Mouse (Mus musculus): ENCODE measurements around the gene Map4. TPM values are rescaled to one million over a fixed set of nuclear protein-coding genes. Genes with fewer than 3 reads are reported as not detected.

Map4 gene
- 9.0 and 12.4 TPM in 2 replicates for polyA plus RNA-seq (2015; fragmentation: Nextera tagmentation; extraction: Ambion mirVana)

DNA sequence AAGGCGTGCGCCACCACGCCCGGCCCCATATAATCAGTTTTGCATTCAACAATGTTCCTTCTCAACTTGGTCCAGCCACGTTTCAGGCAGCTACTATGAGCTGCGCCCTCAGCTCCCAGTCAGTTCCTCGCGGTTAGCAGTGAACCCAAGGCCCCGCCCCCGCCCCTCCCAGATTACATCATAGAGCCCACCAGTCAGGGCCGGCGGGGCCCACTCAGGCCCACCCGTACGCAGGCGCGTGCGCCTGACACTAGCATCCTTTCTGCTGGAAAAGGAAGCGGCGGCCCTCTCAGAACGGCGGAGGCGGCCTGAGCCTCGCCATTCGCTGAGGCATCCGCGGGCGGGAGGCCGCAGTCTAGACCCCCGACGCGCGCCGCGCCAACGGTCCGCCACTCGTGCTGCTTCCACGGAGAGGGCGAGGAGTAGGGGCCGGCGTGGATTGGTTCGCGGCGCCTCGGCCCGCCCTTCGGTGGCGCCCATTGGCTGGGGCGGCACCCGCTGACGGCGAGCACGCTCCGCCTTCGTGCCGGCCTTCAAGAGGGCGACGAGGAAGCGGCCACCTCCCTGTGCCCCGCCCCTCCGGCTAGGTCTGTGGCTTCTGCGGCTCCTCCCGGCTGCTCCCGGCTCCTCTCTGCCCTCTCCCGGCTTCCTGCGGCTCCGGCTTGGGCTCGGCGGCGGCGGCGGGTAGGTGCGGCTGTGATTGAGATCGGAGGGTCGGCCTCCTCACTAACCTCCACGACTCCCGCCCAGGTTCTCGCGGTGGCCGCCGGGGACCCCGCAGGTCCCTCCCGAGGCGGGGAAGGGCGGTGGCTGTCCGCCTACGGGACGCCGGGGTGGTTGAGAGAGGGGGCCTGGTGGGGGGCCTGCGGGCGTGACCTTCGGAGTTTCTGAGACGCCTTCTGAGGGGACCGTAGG is at the start of gene Map4:
Gene Map4, plus strand, starts transcription at position 204 of the 915 bp plus-strand sequence.
- H3K4me3 ChIP-seq (replicated peaks): peak within 1 kb of the TSS; percentile 73
- under 1% methylated on average over 93 of the region's 94 CpGs for WGBS (ENCODE audit: insufficient replicate concordance)
- H3K4me1 ChIP-seq (replicated peaks): peaks cover 31% of the 10 kb centered on the region
- no peaks in the 10 kb centered on the region for H3K9me3 ChIP-seq (replicated peaks)
- peaks cover 19% of the 10 kb centered on the region for H3K27me3 ChIP-seq
- peak; percentile 93 for DNase-seq
- ATAC-seq (ENCODE audit: low read depth): peak; percentile 98
- H3K9ac ChIP-seq: peak within 1 kb of the TSS; percentile 79
- H3K4me2 ChIP-seq: peak within 1 kb of the TSS; percentile 95
- peak within 1 kb of the TSS; percentile 83 for H3K27ac ChIP-seq
- no peaks in the 10 kb centered on the region for H3K36me3 ChIP-seq

DNA sequence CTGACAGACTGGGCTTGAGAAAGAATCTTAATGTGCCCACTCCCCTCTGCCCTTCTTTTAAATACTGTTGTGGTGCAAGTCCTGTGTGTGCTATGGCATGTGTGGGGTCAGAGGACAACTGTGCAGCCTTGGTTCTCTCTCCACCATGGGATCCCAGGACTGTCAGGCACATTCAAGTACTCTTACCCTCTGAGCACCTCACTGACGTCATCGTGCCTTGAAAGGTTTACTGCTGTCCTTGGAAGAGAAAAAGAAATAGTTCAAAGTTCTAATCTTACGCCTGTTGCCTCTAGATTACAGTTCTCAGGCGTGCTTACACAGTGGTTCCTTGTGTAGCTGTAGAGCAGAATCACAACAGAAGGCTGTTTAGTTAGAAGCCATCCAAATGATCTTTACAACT is 45.0 kb upstream of the Map4 start:
- DNase-seq: no peak
- ATAC-seq (ENCODE audit: low read depth): no peak
- Histone ChIP-seq H3K4me3 (replicated peaks) (no peak overlapping the region), H3K9ac (no peak overlapping the region), H3K4me1 (replicated peaks) (no peaks in the 10 kb centered on the region), H3K27me3 (no peaks in the 10 kb centered on the region), H3K4me2 (no peak overlapping the region), H3K9me3 (replicated peaks) (no peaks in the 10 kb centered on the region), H3K27ac (no peak overlapping the region), H3K36me3 (peaks cover 100% of the 10 kb centered on the region)
- 69% methylated on average over 4 of the region's 4 CpGs for WGBS (ENCODE audit: insufficient replicate concordance)

DNA sequence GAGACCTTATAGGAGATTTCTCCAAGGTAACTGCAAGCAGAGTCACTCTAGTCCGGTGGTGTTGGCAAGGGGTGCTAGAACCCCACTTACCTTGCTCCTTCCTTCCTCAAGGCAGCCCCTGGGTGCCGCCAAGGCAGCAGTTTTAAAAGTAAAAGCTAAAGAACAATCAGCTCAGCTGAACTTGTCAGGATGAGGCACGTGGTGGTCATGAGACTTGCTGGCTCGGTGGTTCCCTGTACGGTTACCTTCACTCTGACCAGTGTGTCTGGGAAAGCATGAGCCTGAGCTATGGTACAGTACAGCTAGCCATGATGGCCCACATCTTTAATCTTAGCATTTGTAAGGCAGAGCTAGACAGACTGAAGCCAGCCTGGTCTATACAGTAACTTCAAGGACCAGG is 43.9 kb upstream of the Map4 start:
- no peak overlapping the region for H3K9ac ChIP-seq
- H3K4me1 ChIP-seq (replicated peaks): no peaks in the 10 kb centered on the region
- 81% methylated on average over 5 of the region's 5 CpGs for WGBS (ENCODE audit: insufficient replicate concordance)
- no peaks in the 10 kb centered on the region for H3K9me3 ChIP-seq (replicated peaks)
- DNase-seq: no peak
- no peak for ATAC-seq (ENCODE audit: low read depth)
- no peak overlapping the region for H3K4me3 ChIP-seq (replicated peaks)
- H3K36me3 ChIP-seq: peaks cover 100% of the 10 kb centered on the region
- no peaks in the 10 kb centered on the region for H3K27me3 ChIP-seq
- H3K27ac ChIP-seq: no peak overlapping the region
- no peak overlapping the region for H3K4me2 ChIP-seq

DNA sequence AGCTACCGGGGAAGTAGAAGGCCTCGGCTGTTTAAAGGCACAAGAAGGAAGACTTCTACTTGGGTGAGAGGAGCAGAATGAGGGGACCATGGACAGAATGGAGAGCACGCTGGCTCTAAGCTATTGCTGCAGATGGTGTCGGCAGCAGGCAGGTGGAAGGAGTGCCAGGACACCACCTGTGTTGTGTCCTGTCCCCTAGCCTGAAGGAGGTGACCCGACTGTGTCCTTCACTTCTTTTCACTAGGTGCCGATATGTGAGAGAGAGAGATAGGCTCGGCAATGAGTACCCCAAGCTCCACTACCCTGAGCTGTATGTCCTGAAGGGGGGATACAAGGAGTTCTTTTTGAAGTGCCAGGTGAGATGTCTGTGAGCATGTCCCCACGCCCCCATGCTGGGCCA is 39.8 kb upstream of the Map4 start:
- ATAC-seq (ENCODE audit: low read depth): no peak
- Histone ChIP-seq H3K4me2 (no peak overlapping the region), H3K9ac (no peak overlapping the region), H3K36me3 (peaks cover 93% of the 10 kb centered on the region), H3K4me1 (replicated peaks) (peaks cover 9% of the 10 kb centered on the region), H3K27ac (no peak overlapping the region), H3K27me3 (no peaks in the 10 kb centered on the region), H3K9me3 (replicated peaks) (no peaks in the 10 kb centered on the region), H3K4me3 (replicated peaks) (no peak overlapping the region)
- no peak for DNase-seq
- WGBS (ENCODE audit: insufficient replicate concordance): 86% methylated on average over 8 of the region's 8 CpGs

DNA sequence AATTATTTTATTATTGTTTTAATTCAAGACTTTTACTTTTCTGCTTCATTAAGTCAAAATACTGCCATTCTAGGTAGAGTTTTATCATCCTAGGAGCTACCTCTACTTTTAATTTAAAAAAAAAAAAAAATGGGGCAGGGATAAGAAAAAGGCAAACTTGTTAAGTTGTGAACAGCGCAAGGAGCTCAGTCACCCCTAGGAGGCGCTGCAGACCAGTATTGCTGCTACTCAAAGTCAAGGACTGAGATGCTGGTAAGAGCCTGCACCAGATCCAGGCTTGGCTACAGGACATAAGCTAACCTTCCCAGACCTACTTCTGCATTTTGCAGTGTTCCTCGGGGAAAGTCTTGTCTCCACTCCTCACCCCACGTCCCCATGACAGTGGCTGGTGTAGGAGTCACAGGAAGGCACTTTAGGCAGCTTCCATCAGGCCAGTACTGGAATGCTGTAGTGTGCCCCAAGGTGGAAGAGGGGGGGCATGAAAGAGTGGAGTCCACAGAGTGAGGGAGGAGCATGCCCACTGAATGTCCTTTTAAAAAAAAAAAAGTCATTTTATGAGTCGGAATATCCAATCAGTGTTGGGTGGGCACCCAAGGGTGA is 38.5 kb upstream of the Map4 start:
- no peak overlapping the region for H3K4me3 ChIP-seq (replicated peaks)
- WGBS (ENCODE audit: insufficient replicate concordance): 60% methylated on average over 5 of the region's 5 CpGs
- H3K9ac ChIP-seq: no peak overlapping the region
- H3K4me2 ChIP-seq: no peak overlapping the region
- peaks cover 81% of the 10 kb centered on the region for H3K36me3 ChIP-seq
- peaks cover 14% of the 10 kb centered on the region for H3K4me1 ChIP-seq (replicated peaks)
- H3K27ac ChIP-seq: no peak overlapping the region
- no peak; the same call in 1 of the 2 replicates for ATAC-seq (ENCODE audit: low read depth)
- no peaks in the 10 kb centered on the region for H3K27me3 ChIP-seq
- H3K9me3 ChIP-seq (replicated peaks): no peaks in the 10 kb centered on the region
- peak; percentile 46 for DNase-seq

DNA sequence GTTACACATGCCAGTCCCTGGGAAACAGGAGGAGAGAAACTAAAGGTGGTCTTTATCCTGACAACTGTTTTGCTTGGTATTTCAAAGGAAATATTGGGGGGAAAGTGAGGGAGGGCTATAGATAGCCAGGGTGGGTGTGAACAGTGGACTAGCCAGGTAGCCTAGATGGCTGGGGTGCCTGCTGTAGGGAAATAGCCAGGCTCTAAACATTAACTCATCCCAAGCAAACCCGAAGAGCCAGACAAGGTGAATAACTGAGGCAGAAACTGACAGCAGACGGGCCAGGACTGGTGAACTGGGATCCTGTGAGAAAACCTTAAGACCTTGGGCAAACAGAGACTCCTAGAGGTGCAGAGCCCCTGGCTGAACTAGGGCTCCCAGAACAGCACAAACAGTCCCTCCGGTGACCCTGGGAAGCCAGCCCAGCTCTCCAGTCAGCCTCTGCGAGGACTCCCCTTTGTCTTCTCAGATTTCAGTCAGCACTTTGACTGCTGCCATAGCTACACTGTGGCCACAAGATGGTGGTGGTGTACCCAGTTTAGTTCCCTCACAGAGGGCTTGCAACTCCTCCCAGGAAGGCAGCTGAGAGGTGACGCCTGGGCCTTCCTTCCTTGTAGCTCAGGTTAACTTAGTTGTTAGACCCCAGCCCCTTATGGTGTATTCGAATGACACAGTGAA is 36.7 kb upstream of the Map4 start:
- no peak overlapping the region for H3K9ac ChIP-seq
- peak overlapping the region; percentile 20; the same call in 1 of the 2 replicates for H3K27ac ChIP-seq
- 45% methylated on average over 6 of the region's 6 CpGs for WGBS (ENCODE audit: insufficient replicate concordance)

DNA sequence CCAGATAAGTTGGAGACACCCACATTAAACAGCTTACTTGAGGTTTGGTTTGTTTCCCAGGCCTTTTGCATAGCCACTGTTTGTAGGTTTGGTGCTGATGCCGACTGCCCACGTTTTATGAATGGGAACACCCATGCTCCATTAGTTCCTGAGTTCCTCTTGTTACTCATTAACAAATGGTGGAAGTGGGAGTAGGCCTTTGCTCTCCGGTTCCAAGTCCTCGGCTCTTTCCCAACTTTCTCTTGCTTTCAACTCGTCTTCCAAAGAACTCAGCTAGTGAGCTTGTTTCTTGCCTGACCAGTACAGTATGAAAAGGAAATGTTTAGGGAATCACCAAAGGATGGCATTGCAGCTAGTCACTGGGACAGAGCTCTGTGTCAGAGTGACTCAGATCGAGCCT is 35.7 kb upstream of the Map4 start:
- 0 out of 2 replicates have a peak overlapping the region, but pooled peaks have one; percentile 2 for H3K4me2 ChIP-seq
- DNase-seq (no peak), ATAC-seq (ENCODE audit: low read depth) (0 out of 2 replicates have a peak, but pooled peaks have one; percentile 9)
- H3K9me3 ChIP-seq (replicated peaks): no peaks in the 10 kb centered on the region
- peak overlapping the region; percentile 50; the same call in 1 of the 2 replicates for H3K27ac ChIP-seq
- 72% methylated on average over 6 of the region's 6 CpGs for WGBS (ENCODE audit: insufficient replicate concordance)
- H3K9ac ChIP-seq: no peak overlapping the region
- H3K4me3 ChIP-seq (replicated peaks): no peak overlapping the region
- peaks cover 22% of the 10 kb centered on the region for H3K4me1 ChIP-seq (replicated peaks)
- no peaks in the 10 kb centered on the region for H3K27me3 ChIP-seq
- peaks cover 52% of the 10 kb centered on the region for H3K36me3 ChIP-seq

More for the DNA sequence above, 36.7 kb upstream of the Map4 start:
- DNase-seq: peak; percentile 32
- no peaks in the 10 kb centered on the region for H3K27me3 ChIP-seq
- H3K36me3 ChIP-seq: peaks cover 63% of the 10 kb centered on the region
- H3K4me1 ChIP-seq (replicated peaks): peaks cover 21% of the 10 kb centered on the region
- peak; percentile 55 for ATAC-seq (ENCODE audit: low read depth)
- no peak overlapping the region for H3K4me3 ChIP-seq (replicated peaks)
- H3K9me3 ChIP-seq (replicated peaks): no peaks in the 10 kb centered on the region
- no peak overlapping the region for H3K4me2 ChIP-seq

DNA sequence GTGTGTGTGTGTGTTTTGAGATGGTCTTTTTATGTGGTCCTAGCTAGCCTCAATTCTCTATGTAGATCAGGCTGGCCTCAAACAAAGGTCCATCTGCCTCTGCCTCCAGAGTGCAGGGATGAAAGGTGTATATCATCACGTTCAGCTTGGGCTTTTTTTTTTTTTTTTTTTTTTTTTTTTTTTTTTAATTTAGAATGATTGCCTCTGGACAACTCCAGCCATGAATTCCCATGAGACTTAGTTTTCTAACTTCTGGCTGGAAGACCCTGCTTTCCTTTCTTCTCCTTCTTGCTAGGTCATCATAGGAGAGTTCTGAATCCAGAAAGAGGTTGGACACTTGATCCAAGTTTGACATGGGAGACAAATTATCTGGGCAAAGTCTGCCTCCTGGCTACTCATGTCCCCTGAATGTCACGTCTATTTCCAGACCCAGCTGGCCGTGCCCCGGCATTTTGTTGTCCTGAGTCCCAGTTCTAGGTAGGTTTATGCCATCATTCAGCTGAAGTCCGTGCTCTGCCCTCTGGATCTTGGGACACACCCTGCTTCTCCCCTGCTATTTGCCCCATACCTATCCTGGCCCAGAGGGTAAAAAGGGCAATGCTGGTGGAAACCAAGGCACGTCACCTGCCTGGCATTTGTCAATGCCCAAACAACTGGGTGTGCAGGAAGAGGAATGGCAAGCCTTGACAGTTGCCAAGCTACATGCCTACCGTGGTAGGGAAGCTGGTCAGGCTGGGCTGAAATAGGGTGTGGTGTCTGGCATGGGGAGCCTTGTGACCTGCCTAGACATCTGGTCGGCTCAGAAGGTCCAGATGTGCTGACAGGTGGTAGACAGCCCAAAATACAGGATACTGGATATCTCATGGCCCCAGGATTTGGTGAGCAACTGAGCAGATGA is 34.8 kb upstream of the Map4 start:
- Histone ChIP-seq H3K9ac (no peak overlapping the region), H3K4me3 (replicated peaks) (no peak overlapping the region), H3K4me2 (no peak overlapping the region), H3K27me3 (no peaks in the 10 kb centered on the region), H3K9me3 (replicated peaks) (no peaks in the 10 kb centered on the region), H3K27ac (peak overlapping the region; percentile 50; the same call in 1 of the 2 replicates), H3K36me3 (peaks cover 43% of the 10 kb centered on the region), H3K4me1 (replicated peaks) (peaks cover 22% of the 10 kb centered on the region)
- WGBS (ENCODE audit: insufficient replicate concordance): 74% methylated on average over 8 of the region's 8 CpGs
- ATAC-seq (ENCODE audit: low read depth) (no peak), DNase-seq (no peak)

DNA sequence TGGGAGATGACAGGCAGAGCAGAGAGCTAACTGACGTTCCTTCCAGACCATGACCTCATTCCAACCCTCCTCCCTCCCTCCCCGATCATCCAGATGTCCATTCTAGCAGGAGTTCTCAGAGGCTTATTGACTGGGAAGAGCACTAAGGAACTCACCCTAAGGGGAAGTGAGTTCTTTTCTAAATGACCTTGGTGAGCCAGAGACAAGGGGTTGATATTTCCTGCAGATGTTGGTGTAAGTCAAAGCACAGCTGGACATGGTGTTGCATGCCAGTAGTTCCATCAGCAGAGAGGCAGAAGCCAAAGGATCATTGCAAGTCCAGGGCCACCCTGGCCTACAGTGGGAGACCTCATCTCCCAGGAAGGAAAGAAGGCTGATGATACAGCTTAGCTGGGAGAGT is 33.2 kb upstream of the Map4 start:
- ATAC-seq (ENCODE audit: low read depth): no peak
- no peaks in the 10 kb centered on the region for H3K9me3 ChIP-seq (replicated peaks)
- no peak overlapping the region for H3K4me3 ChIP-seq (replicated peaks)
- peaks cover 22% of the 10 kb centered on the region for H3K4me1 ChIP-seq (replicated peaks)
- H3K36me3 ChIP-seq: peaks cover 28% of the 10 kb centered on the region
- H3K9ac ChIP-seq: no peak overlapping the region
- H3K4me2 ChIP-seq: no peak overlapping the region
- DNase-seq: no peak
- no peaks in the 10 kb centered on the region for H3K27me3 ChIP-seq
- 30% methylated on average over 2 of the region's 2 CpGs for WGBS (ENCODE audit: insufficient replicate concordance)
- H3K27ac ChIP-seq: no peak overlapping the region

DNA sequence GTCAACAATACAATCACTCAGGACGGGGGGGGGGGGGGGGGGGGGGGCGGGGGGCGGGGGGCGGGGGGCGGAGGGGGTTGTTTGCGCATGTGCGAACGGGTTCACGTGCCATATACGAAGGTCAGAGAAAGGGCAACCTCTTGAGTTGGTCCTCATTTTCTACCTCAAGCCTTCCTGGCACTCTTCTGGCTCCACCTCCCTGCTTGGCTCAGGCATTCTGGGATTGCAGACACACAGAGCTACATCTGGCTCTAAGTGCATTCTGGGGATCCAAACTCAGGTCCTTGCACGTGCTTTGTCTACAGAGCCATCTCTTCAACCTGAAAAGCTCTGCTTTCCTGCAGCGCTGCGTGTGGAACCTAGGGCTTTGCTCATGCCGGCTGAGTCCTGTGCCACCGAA is 31.9 kb upstream of the Map4 start:
- Histone ChIP-seq H3K9ac (no peak overlapping the region), H3K27ac (no peak overlapping the region), H3K4me1 (replicated peaks) (peaks cover 14% of the 10 kb centered on the region), H3K36me3 (peaks cover 15% of the 10 kb centered on the region), H3K9me3 (replicated peaks) (no peaks in the 10 kb centered on the region), H3K27me3 (no peaks in the 10 kb centered on the region), H3K4me2 (no peak overlapping the region), H3K4me3 (replicated peaks) (no peak overlapping the region)
- WGBS (ENCODE audit: insufficient replicate concordance): 62% methylated on average over 10 of the region's 15 CpGs
- DNase-seq (no peak), ATAC-seq (ENCODE audit: low read depth) (no peak)

Measured in liver, embryonic 13.5 days (tissue).